Mouse (Mus musculus) layer of hippocampus, postnatal 25 days (tissue): ENCODE measurements at regions not wholly inside any gene's neighbourhood (a gene's known extent, or its start where the extent isn't known, plus 50 kb on each side); places are given as distances from the start of the nearest gene placed in this dataset.
A peak's percentile ranks its signal among the peaks of the same experiment; 100 is the strongest.

Experiments used
- DNase-seq, 2 experiments: peaks; one replicate each; pipeline ENCODE4 v3.0.0; 2022; ENCODE audit warnings: mixed read lengths in 2 of 2, low spot score in 1 of 2; ENCODE audit errors: extremely low spot score in 1 of 2

- peak in 1 of 2 experiments; percentile 25 for DNase-seq
Observed at GRCm38 (mm10) chr11:56169576-56169975, 128.8 kb upstream of the Nmur2 start.

GRCm38 (mm10) chr11:56166849-56167248, 126.0 kb upstream of the Nmur2 start:
- no peak for DNase-seq

GRCm38 (mm10) chr11:56165759-56166158, 124.9 kb upstream of the Nmur2 start:
- DNase-seq, result peak in 1 of 2 experiments; percentile 16

- no peak for DNase-seq
Observed at GRCm38 (mm10) chr11:56160286-56160685, 119.5 kb upstream of the Nmur2 start.

- DNase-seq, result peak in 1 of 2 experiments; percentile 47
Observed at GRCm38 (mm10) chr11:56159412-56160074, 118.7 kb upstream of the Nmur2 start.

GRCm38 (mm10) chr11:56150825-56151342, 110.1 kb upstream of the Nmur2 start:
- no peak for DNase-seq

GRCm38 (mm10) chr11:56149752-56150151, 108.9 kb upstream of the Nmur2 start:
- no peak for DNase-seq

DNA sequence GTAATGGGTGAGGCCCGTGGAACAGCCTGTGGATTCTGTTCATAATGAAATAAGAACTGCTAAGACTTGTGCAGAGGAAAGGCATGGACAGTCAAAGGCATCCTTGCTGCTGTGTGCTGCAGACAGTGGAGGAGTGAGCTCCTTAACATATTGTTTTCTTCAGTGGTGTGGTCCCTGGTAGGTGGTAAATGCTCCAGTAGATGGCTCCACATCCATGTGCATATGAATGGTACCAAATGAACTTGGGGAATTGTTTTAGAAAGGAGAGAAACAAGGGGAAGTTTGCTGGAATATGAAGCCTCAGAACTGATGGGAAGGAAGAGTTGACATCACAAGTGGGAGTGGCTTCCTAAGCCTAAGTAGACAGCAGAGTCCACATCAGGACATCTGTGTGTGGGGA, 108.1 kb upstream of the Nmur2 start:
- DNase-seq, result no peak

GRCm38 (mm10) chr11:56146708-56147107, 105.9 kb upstream of the Nmur2 start:
- DNase-seq, result no peak

GRCm38 (mm10) chr11:56131339-56131823, 90.6 kb upstream of the Nmur2 start:
- DNase-seq, result peak in 1 of 2 experiments; percentile 53

GRCm38 (mm10) chr11:56116553-56117232, 75.9 kb upstream of the Nmur2 start:
- peak in 1 of 2 experiments; percentile 55 for DNase-seq

GRCm38 (mm10) chr11:56107929-56108328, 67.1 kb upstream of the Nmur2 start:
- peak; percentile 49 to 94 for DNase-seq

DNA sequence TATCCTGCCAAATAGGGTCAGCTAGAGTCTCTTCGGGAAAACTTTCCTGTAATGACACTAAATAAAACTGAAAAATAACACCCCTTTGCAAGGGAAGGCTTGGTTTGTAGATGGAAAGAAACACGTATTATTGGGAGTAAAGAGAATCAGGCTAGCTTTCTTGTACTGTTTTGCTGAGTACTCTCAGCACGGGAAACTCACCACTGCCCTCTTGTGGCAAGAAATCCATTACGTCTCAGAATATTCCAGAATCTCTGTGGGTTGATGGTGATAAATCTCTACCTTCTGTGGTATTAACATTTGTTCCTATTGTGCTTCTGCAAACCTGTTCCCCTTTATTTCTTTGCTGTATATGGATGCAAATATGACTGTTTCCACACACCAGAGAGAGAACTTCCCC, 64.8 kb upstream of the Nmur2 start:
- DNase-seq, result peak; percentile 40 to 70

DNA sequence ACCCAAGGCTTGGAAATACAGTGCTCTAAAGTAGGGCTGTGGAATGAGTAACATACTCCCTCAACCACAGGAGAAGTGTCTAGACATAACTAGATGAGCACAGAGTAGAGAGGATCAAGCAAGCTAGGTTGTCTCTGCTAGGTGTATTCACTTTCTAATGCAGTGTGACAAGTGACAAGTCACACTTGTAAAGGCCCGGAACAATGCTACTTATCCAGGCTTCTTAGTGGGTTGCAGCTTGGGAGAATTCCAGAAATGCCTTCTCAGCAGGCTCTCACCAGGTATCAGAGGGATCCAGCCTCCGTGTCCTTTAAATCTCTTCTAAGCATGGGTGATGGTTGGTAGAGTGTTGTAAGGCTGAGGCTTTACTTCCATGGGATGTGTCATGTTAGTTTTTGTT, 52.1 kb upstream of the Nmur2 start:
- DNase-seq, result no peak
